Mouse (Mus musculus) stomach, postnatal 0 days (tissue): ENCODE data around the gene Akap8l. TPM values are rescaled to one million over a fixed set of nuclear protein-coding genes. Genes with fewer than 3 reads are reported as not detected.
A peak's percentile ranks its signal among the peaks of the same experiment; 100 is the strongest.

Experiments used
- ATAC-seq: fragments of 200-750 bp; cut with Nextera tagmentation; 2 replicates; pipeline ENCODE4 v1.8.0; 2017; ENCODE audit not compliant: low FRiP score, low TSS enrichment
- DNase-seq: peaks from one replicate; pipeline ENCODE4 v3.0.0-alpha.2; 2016; ENCODE audit warnings: low spot score
- H3K27ac ChIP-seq: fragments of 300-500 bp; sonication (generic); replicated peaks from 2 replicates; pipeline ENCODE4 v1.5.1; 2014; ENCODE audit warnings: mild to moderate bottlenecking, control low read depth
- H3K27me3 ChIP-seq: fragments of 300-500 bp; sonication (generic); 2 replicates; pipeline ENCODE4 v1.6.1; 2014; ENCODE audit warnings: low read length; ENCODE audit not compliant: control insufficient read depth, insufficient read depth
- H3K36me3 ChIP-seq: fragments of 300-500 bp; sonication (generic); 2 replicates; pipeline ENCODE4 v1.6.1; 2014; ENCODE audit warnings: low read length, mixed read lengths; ENCODE audit not compliant: control insufficient read depth, insufficient read depth
- H3K4me1 ChIP-seq: fragments of 300-500 bp; sonication (generic); replicated peaks from 2 replicates; pipeline ENCODE4 v1.6.1; 2014; ENCODE audit warnings: antibody characterized with exemption; ENCODE audit not compliant: control insufficient read depth, insufficient read depth
- H3K4me2 ChIP-seq: fragments of 300-500 bp; sonication (generic); replicated peaks from 2 replicates; pipeline ENCODE4 v1.6.1; 2014; ENCODE audit warnings: low read depth, mild to moderate bottlenecking, control low read depth, moderate library complexity
- H3K4me3 ChIP-seq: fragments of 300-500 bp; sonication (generic); 2 replicates; pipeline ENCODE4 v1.5.1; 2014; ENCODE audit warnings: low read depth, low read length, control low read depth
- H3K9ac ChIP-seq: fragments of 300-500 bp; sonication (generic); 2 replicates; pipeline ENCODE4 v1.6.1; 2014; ENCODE audit warnings: mild to moderate bottlenecking, low read length, control low read depth, mixed read lengths
- H3K9me3 ChIP-seq: fragments of 300-500 bp; sonication (generic); 2 replicates; pipeline ENCODE4 v1.6.1; 2016; ENCODE audit warnings: low read length; ENCODE audit not compliant: control insufficient read depth
- CTCF ChIP-seq: IDR thresholded peaks from 2 replicates; pipeline ENCODE4 v1.5.1; 2016; ENCODE audit warnings: antibody characterized with exemption, low read depth, mild to moderate bottlenecking, moderate library complexity
- EP300 ChIP-seq: optimal IDR thresholded peaks from 2 replicates; pipeline ENCODE3; 2016; ENCODE audit warnings: antibody characterized with exemption
- WGBS: fragments of 180-500 bp; shearing (Covaris S2); extraction: QIAGEN DNeasy Blood & Tissue Kit; methylation state at CpG from one replicate; pipeline ENCODE4 v1.1.7; 2014; 5-methylcytosine and 5-hydroxymethylcytosine counted together
- polyA plus RNA-seq: library from polyadenylated mRNA; unstranded; fragments of >200 nt; fragmentation: Nextera tagmentation; extraction: Ambion mirVana; gene quantifications from 2 replicates; pipeline ENCODE4 v1.2.1, GENCODE M21; 2015

The Akap8l gene
- polyA plus RNA-seq, 1 experiment from 2014 or later: 25.2 TPM

- ATAC-seq: no peak
- H3K9me3 ChIP-seq: no peaks in the 10 kb centered on the region
- peak; percentile 10 for DNase-seq
- H3K9ac ChIP-seq: no peak overlapping the region
- no peak overlapping the region for H3K4me3 ChIP-seq
- H3K4me2 ChIP-seq: no peak overlapping the region
- no peaks in the 10 kb centered on the region for H3K4me1 ChIP-seq
- TF ChIP-seq CTCF (no peak), EP300 (no peak)
- WGBS: 90% methylated on average over 24 of the region's 24 CpGs
- H3K27ac ChIP-seq: no peak overlapping the region
- H3K27me3 ChIP-seq: no peaks in the 10 kb centered on the region
- H3K36me3 ChIP-seq: peaks cover 35% of the 10 kb centered on the region
These were observed 6.7 kb upstream of the Akap8l start for GRCm38 (mm10) chr17:32356766-32357760.

GRCm38 (mm10) chr17:32356281-32356680 is 5.9 kb upstream of the Akap8l start:
- WGBS: 92% methylated on average over 9 of the region's 9 CpGs
- H3K27ac ChIP-seq: no peak overlapping the region
- H3K9ac ChIP-seq: no peak overlapping the region
- H3K4me3 ChIP-seq: no peak overlapping the region
- H3K4me1 ChIP-seq: no peaks in the 10 kb centered on the region
- DNase-seq (peak; percentile 13), ATAC-seq (no peak)
- H3K27me3 ChIP-seq: no peaks in the 10 kb centered on the region
- no peaks in the 10 kb centered on the region for H3K9me3 ChIP-seq
- H3K4me2 ChIP-seq: no peak overlapping the region
- peaks cover 35% of the 10 kb centered on the region for H3K36me3 ChIP-seq
- TF ChIP-seq EP300 (no peak), CTCF (no peak)

- Histone ChIP-seq H3K9ac (no peak overlapping the region), H3K9me3 (no peaks in the 10 kb centered on the region), H3K27ac (no peak overlapping the region), H3K4me3 (no peak overlapping the region), H3K36me3 (peaks cover 31% of the 10 kb centered on the region), H3K4me2 (no peak overlapping the region), H3K4me1 (no peaks in the 10 kb centered on the region), H3K27me3 (no peaks in the 10 kb centered on the region)
- ATAC-seq: no peak
- no peak for DNase-seq
- TF ChIP-seq CTCF (no peak), EP300 (no peak)
- WGBS: 92% methylated on average over 6 of the region's 6 CpGs
These were observed 4.6 kb upstream of the Akap8l start for GRCm38 (mm10) chr17:32355031-32355430.

GRCm38 (mm10) chr17:32354211-32354610 is 3.8 kb upstream of the Akap8l start:
- H3K27me3 ChIP-seq: no peaks in the 10 kb centered on the region
- DNase-seq: no peak
- H3K27ac ChIP-seq: no peak overlapping the region
- no peak overlapping the region for H3K4me3 ChIP-seq
- no peak for ATAC-seq
- TF ChIP-seq CTCF (no peak), EP300 (no peak)
- H3K9me3 ChIP-seq: no peaks in the 10 kb centered on the region
- peaks cover 2% of the 10 kb centered on the region; the same call in 1 of the 2 replicates for H3K4me1 ChIP-seq
- no peak overlapping the region for H3K4me2 ChIP-seq
- H3K36me3 ChIP-seq: peaks cover 27% of the 10 kb centered on the region
- no peak overlapping the region for H3K9ac ChIP-seq
- WGBS: 72% methylated on average over 5 of the region's 5 CpGs

GRCm38 (mm10) chr17:32353696-32354095 is 3.3 kb upstream of the Akap8l start:
- H3K4me3 ChIP-seq: no peak overlapping the region
- DNase-seq (peak; percentile 17), ATAC-seq (no peak)
- WGBS: 66% methylated on average over 4 of the region's 4 CpGs
- H3K9me3 ChIP-seq: no peaks in the 10 kb centered on the region
- TF ChIP-seq CTCF (no peak), EP300 (no peak)
- H3K36me3 ChIP-seq: peaks cover 22% of the 10 kb centered on the region
- H3K9ac ChIP-seq: no peak overlapping the region
- H3K4me2 ChIP-seq: no peak overlapping the region
- H3K27ac ChIP-seq: no peak overlapping the region
- no peaks in the 10 kb centered on the region for H3K27me3 ChIP-seq
- H3K4me1 ChIP-seq: peaks cover 3% of the 10 kb centered on the region; the same call in 1 of the 2 replicates

- DNase-seq: no peak
- Histone ChIP-seq H3K36me3 (peaks cover 8% of the 10 kb centered on the region; the same call in 1 of the 2 replicates), H3K4me2 (no peak overlapping the region), H3K9ac (no peak overlapping the region), H3K27me3 (no peaks in the 10 kb centered on the region), H3K4me1 (peaks cover 3% of the 10 kb centered on the region; the same call in 1 of the 2 replicates), H3K27ac (no peak overlapping the region), H3K4me3 (no peak overlapping the region), H3K9me3 (no peaks in the 10 kb centered on the region)
- ATAC-seq: no peak
- TF ChIP-seq CTCF: no peak
- TF ChIP-seq EP300: no peak
These were observed 1.3 kb upstream of the Akap8l start for GRCm38 (mm10) chr17:32351726-32352125.
